Mouse (Mus musculus) monocyte, adult 5-6 weeks (primary cell): Measurements from ENCODE around the gene Plxna2. TPM values are rescaled to one million over a fixed set of nuclear protein-coding genes. Genes with fewer than 3 reads are reported as not detected.

ENCODE experiments used
- ATAC-seq: fragments of 153-309, 156-312 bp; replicated peaks from 2 replicates; pipeline ENCODE4 v1.8.0; 2017; ENCODE audit warnings: mild to moderate bottlenecking; ENCODE audit not compliant: low TSS enrichment, insufficient number of reproducible peaks, severe bottlenecking, poor library complexity, low FRiP score
- total RNA-seq: library from RNA; stranded (forward); fragments of 200-1000, 200-491, 200-594 nt; gene quantifications from 3 replicates; pipeline ENCODE4 v1.2.3, GENCODE M21; 2017

The Plxna2 gene
- total RNA-seq: not detected in 3 replicates

GRCm38 (mm10) chr1:194617918-194618317 is at the start of gene Plxna2:
Gene Plxna2, plus strand, starts transcription at chr1:194618218.
- no peak for ATAC-seq

GRCm38 (mm10) chr1:194573870-194574269 is 44.1 kb upstream of the Plxna2 start:
- no peak for ATAC-seq

- no peak for ATAC-seq
Measured at GRCm38 (mm10) chr1:194578270-194578669, 39.7 kb upstream of the Plxna2 start.

GRCm38 (mm10) chr1:194580539-194580938 is 37.5 kb upstream of the Plxna2 start:
- no peak for ATAC-seq

- no peak for ATAC-seq
Measured at GRCm38 (mm10) chr1:194586670-194587069, 31.3 kb upstream of the Plxna2 start.

- no peak for ATAC-seq
Measured at GRCm38 (mm10) chr1:194587532-194587931, 30.5 kb upstream of the Plxna2 start.

- ATAC-seq: no peak
Measured at GRCm38 (mm10) chr1:194587956-194588668, 29.9 kb upstream of the Plxna2 start.

- no peak for ATAC-seq
Measured at GRCm38 (mm10) chr1:194588711-194589451, 29.1 kb upstream of the Plxna2 start.

- no peak for ATAC-seq
Measured at GRCm38 (mm10) chr1:194593155-194593554, 24.9 kb upstream of the Plxna2 start.

GRCm38 (mm10) chr1:194607406-194608261 is 10.4 kb upstream of the Plxna2 start:
- no peak for ATAC-seq

GRCm38 (mm10) chr1:194610516-194610915 is 7.5 kb upstream of the Plxna2 start:
- no peak for ATAC-seq

- ATAC-seq: no peak
Measured at GRCm38 (mm10) chr1:194612628-194613027, 5.4 kb upstream of the Plxna2 start.

- no peak for ATAC-seq
Measured at GRCm38 (mm10) chr1:194613271-194613834, 4.7 kb upstream of the Plxna2 start.

GRCm38 (mm10) chr1:194613923-194614830 is 3.8 kb upstream of the Plxna2 start:
- no peak for ATAC-seq

GRCm38 (mm10) chr1:194616136-194616535 is 1.9 kb upstream of the Plxna2 start:
- ATAC-seq: no peak

- ATAC-seq: no peak
Measured at GRCm38 (mm10) chr1:194618841-194619311, 858 bp downstream of the Plxna2 start.

GRCm38 (mm10) chr1:194619353-194620244 is 1.6 kb downstream of the Plxna2 start:
- ATAC-seq: no peak
